Mouse (Mus musculus) liver, embryonic 18 days (tissue): Measurements from ENCODE around the gene Mok. TPM values are rescaled to one million over a fixed set of nuclear protein-coding genes. Genes with fewer than 3 reads are reported as not detected.

Experiments
- polyA plus RNA-seq: library from polyadenylated mRNA; depleted of rRNA; stranded (reverse); fragments of >200 nt; gene quantifications from 2 replicates; pipeline ENCODE4 v1.2.3, GENCODE M21; 2012; rRNA removed

Mok gene
- polyA plus RNA-seq, result 0.29 and 0.41 TPM in 2 replicates

GRCm38 (mm10) chr12:110840348-110841198 lies at the start of gene Mok:
Gene Mok, minus strand, starts transcription at chr12:110840939.

GRCm38 (mm10) chr12:110889036-110890020 lies 48.6 kb upstream of the Mok start, which contains the start of the genes Cinp and Tecpr2:
Gene Cinp, minus strand, starts transcription at chr12:110889145.
Gene Tecpr2, plus strand, starts transcription at chr12:110889264.

GRCm38 (mm10) chr12:110850010-110850928 lies 9.5 kb upstream of the Mok start, which contains the start of gene Zfp839:
Gene Zfp839, plus strand, starts transcription at chr12:110850253.

Other genes with a start within 250 kb of the Mok start
- gene Dync1h1, start 239.5 kb downstream of the Mok start, polyA plus RNA-seq, result 21.8 and 26.7 TPM in 2 replicates
- gene 1700001K19Rik, start 158.3 kb downstream of the Mok start, polyA plus RNA-seq, result not detected in 2 replicates
- gene Hsp90aa1, start 138.2 kb downstream of the Mok start, polyA plus RNA-seq, result 82.8 and 95.8 TPM in 2 replicates
- 10.3 and 10.4 TPM in 2 replicates for gene Wdr20, start 103.0 kb downstream of the Mok start, polyA plus RNA-seq
- gene Zfp839, start 9.3 kb upstream of the Mok start, polyA plus RNA-seq, result 3.1 and 4.0 TPM in 2 replicates
- gene Cinp, start 48.2 kb upstream of the Mok start, polyA plus RNA-seq, result 28.8 and 31.3 TPM in 2 replicates
- gene Tecpr2, start 48.3 kb upstream of the Mok start, polyA plus RNA-seq, result 2.3 and 2.9 TPM in 2 replicates
- gene Ankrd9, start 138.1 kb upstream of the Mok start, polyA plus RNA-seq, result 20.3 TPM in 2 replicates
- 5.3 and 6.8 TPM in 2 replicates for gene Rcor1, start 198.4 kb upstream of the Mok start, polyA plus RNA-seq